Mouse (Mus musculus) stomach, postnatal 0 days (tissue): ENCODE data around the gene Gm21981.

Experiments
- CTCF ChIP-seq: IDR thresholded peaks from 2 replicates; pipeline ENCODE4 v1.5.1; 2016; ENCODE audit warnings: antibody characterized with exemption, low read depth, mild to moderate bottlenecking, moderate library complexity
- EP300 ChIP-seq: optimal IDR thresholded peaks from 2 replicates; pipeline ENCODE3; 2016; ENCODE audit warnings: antibody characterized with exemption

DNA sequence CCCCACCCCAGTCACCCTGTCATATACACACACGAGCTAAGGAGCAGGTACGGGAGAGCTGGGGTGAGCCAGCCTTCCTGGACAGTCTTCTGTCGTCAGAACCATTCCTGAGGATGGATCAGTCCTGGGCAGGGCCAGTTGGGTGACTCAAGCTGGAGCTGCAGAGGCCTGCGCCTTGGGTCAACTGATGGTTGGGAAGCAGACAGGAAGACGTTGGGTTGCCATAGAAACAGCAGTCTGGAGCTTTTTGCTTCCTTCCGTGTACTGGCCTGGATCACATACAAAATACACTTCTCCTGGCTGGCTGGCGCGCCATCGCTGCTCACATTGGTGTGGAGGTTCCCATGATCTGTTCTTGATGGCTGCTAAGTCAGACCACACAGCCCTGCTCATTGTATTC is 7.5 kb upstream of the Gm21981 start:
- TF ChIP-seq CTCF (no peak), EP300 (no peak)
